Mouse (Mus musculus): ENCODE measurements at regions not wholly inside any gene's neighbourhood (a gene's known extent, or its start where the extent isn't known, plus 50 kb on each side); places are given as distances from the start of the nearest gene placed in this dataset.
A peak's percentile ranks its signal among the peaks of the same experiment; 100 is the strongest.
"Not testable (repeated sequence)": the region's sequence is repeated elsewhere in the genome, so short reads cannot be mapped to it uniquely, and the experiment has no call there.

DNA sequence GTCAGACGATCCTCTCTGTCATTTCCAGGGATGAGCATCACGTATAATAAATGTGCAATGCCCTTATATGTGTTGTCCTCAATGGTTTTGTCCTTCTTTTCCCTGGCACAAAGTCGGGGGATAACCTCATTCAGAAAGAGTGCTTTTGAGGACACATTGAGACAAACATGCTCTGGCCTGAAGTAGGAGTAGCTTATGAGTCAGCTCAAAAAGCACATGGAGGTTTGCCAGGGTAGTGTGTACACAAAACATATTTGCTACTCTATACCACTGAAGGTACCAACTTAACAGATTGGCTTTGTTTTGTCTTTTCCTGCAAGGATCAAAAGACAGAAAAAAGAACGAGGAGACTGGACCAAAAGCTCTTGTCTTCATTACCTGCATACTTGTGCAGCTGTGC, 682.1 kb upstream of the Grid2 start:
- Histone ChIP-seq H3K4me3 (replicated peaks; ENCODE audit: insufficient read depth, low read depth, low read length) (no peak overlapping the region), H3K27me3 (ENCODE audit: control insufficient read depth, insufficient read depth, low read length) (no peaks in the 10 kb centered on the region), H3K4me1 (ENCODE audit: control insufficient read depth, insufficient read depth, low read length) (no peaks in the 10 kb centered on the region), H3K27ac (ENCODE audit: insufficient read depth, low read length) (no peak overlapping the region)
- DNase-seq = no peak
- no peak for TF ChIP-seq POLR2A (IDR thresholded peaks at IDR 0.05; ENCODE audit: borderline replicate concordance, insufficient read depth, low read length)
- TF ChIP-seq CTCF (IDR thresholded peaks at IDR 0.05; ENCODE audit: borderline replicate concordance, insufficient read depth, low read depth, low read length) = no peak
- WGBS = 64% methylated on average over 4 of the region's 4 CpGs

DNA sequence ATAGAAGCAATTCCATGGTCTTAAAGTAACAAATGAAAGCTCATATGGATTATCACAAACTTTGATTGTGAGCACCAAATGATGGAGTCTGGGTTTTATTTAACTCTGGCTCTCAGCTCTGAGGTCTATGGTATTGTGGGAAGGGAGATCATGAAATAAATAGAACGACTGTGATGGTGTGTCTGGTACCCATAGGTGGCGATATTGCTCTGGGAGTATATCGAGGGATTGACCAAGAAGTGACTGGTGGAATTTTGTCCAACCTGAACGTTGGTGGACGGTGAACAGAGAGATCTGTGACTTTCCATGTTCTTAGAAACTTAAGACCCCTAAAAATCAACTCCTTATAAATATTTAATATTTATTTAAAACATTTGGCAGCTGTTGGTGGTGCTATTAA, 679.5 kb upstream of the Grid2 start:
- no peaks in the 10 kb centered on the region for H3K4me1 ChIP-seq (ENCODE audit: control insufficient read depth, insufficient read depth, low read length)
- H3K27ac ChIP-seq (ENCODE audit: insufficient read depth, low read length) = no peak overlapping the region
- H3K27me3 ChIP-seq (ENCODE audit: control insufficient read depth, insufficient read depth, low read length) = no peaks in the 10 kb centered on the region
- no peak overlapping the region for H3K4me3 ChIP-seq (replicated peaks; ENCODE audit: insufficient read depth, low read depth, low read length)
- TF ChIP-seq POLR2A (IDR thresholded peaks at IDR 0.05; ENCODE audit: borderline replicate concordance, insufficient read depth, low read length) (no peak), CTCF (IDR thresholded peaks at IDR 0.05; ENCODE audit: borderline replicate concordance, insufficient read depth, low read depth, low read length) (peak; percentile 38; the same call in 1 of the 2 replicates)
- peak; percentile 12 to 32 for DNase-seq
- 16% methylated on average over 5 of the region's 5 CpGs for WGBS

- TF ChIP-seq CTCF (IDR thresholded peaks at IDR 0.05; ENCODE audit: borderline replicate concordance, insufficient read depth, low read depth, low read length) (no peak), POLR2A (IDR thresholded peaks at IDR 0.05; ENCODE audit: borderline replicate concordance, insufficient read depth, low read length) (no peak)
- Histone ChIP-seq H3K4me3 (replicated peaks; ENCODE audit: insufficient read depth, low read depth, low read length) (no peak overlapping the region), H3K27me3 (ENCODE audit: control insufficient read depth, insufficient read depth, low read length) (no peaks in the 10 kb centered on the region), H3K4me1 (ENCODE audit: control insufficient read depth, insufficient read depth, low read length) (no peaks in the 10 kb centered on the region), H3K27ac (ENCODE audit: insufficient read depth, low read length) (no peak overlapping the region)
- DNase-seq = no peak
Measured at GRCm38 (mm10) chr6:62620543-62620942, 635.1 kb upstream of the Grid2 start.

DNA sequence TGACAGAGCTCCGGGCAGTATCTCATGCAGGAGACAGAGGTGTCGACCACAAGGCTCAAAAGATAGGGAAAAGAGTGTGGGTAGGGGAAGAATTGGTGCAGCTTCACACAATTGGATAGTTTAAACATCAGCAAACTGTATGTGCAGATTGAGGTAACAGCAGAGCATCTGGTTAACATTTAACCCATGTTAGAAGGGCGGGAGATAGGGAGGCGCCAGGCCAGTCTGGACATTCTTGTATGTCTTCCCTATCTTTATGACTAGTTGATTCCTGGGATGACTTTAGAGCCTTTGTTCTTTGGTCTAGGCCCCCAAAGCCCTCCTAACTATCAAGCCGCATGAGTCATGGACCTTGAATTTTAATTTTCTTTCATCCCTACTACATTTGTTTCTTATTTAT, 587.6 kb upstream of the Grid2 start:
- not testable (repeated sequence) for H3K4me3 ChIP-seq (replicated peaks; ENCODE audit: insufficient read depth, low read depth, low read length); H3K4me1 ChIP-seq (ENCODE audit: control insufficient read depth, insufficient read depth, low read length); H3K27ac ChIP-seq (ENCODE audit: insufficient read depth, low read length); DNase-seq; H3K27me3 ChIP-seq (ENCODE audit: control insufficient read depth, insufficient read depth, low read length)
- WGBS = 93% methylated on average over 5 of the region's 5 CpGs

GRCm38 (mm10) chr6:62718389-62718788, 537.3 kb upstream of the Grid2 start:
- H3K27ac ChIP-seq (ENCODE audit: insufficient read depth, low read length) = no peak overlapping the region
- no peaks in the 10 kb centered on the region for H3K4me1 ChIP-seq (ENCODE audit: control insufficient read depth, insufficient read depth, low read length)
- no peak for DNase-seq
- H3K27me3 ChIP-seq (ENCODE audit: control insufficient read depth, insufficient read depth, low read length) = no peaks in the 10 kb centered on the region
- TF ChIP-seq POLR2A (IDR thresholded peaks at IDR 0.05; ENCODE audit: borderline replicate concordance, insufficient read depth, low read length) (no peak), CTCF (IDR thresholded peaks at IDR 0.05; ENCODE audit: borderline replicate concordance, insufficient read depth, low read depth, low read length) (no peak)
- 17% methylated on average over 6 of the region's 6 CpGs for WGBS
- H3K4me3 ChIP-seq (replicated peaks; ENCODE audit: insufficient read depth, low read depth, low read length) = no peak overlapping the region

DNA sequence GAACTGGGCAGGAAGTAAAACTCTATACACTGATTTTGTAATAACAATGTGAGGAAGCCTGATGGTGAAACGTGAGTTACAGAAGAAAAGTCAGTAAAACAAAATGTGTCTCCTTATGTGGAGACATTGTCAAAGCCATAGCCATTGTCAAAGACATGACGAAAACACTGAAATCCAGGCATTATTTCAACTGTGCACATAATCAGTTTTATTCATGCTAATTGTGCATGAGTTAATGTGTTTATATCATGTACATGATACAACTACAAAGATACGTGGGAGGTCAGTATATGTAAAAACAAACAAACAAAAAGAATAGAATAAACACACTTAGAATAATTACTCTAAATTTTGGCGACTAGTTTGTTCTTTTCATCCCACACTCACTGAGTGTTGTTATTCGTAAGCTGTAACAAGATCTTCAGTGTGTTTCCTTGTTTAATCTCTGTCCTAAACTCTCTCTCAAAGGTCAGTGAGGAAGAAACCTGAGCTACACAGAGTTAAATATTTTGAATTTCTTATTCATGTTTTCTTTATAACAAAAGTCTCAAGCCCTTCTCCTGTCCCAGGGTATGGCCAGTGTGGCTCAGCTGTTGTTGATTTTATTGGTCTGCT, 536.0 kb upstream of the Grid2 start:
- WGBS = 87% methylated on average over 5 of the region's 5 CpGs
- DNase-seq = no peak
- no peak overlapping the region for H3K27ac ChIP-seq (ENCODE audit: insufficient read depth, low read length)
- no peak for TF ChIP-seq POLR2A (IDR thresholded peaks at IDR 0.05; ENCODE audit: borderline replicate concordance, insufficient read depth, low read length)
- H3K4me3 ChIP-seq (replicated peaks; ENCODE audit: insufficient read depth, low read depth, low read length) = no peak overlapping the region
- H3K4me1 ChIP-seq (ENCODE audit: control insufficient read depth, insufficient read depth, low read length) = no peaks in the 10 kb centered on the region
- H3K27me3 ChIP-seq (ENCODE audit: control insufficient read depth, insufficient read depth, low read length) = no peaks in the 10 kb centered on the region

Measured in cerebellum, adult 2 months (tissue).